Mouse (Mus musculus): ENCODE measurements at regions not wholly inside any gene's neighbourhood (a gene's known extent, or its start where the extent isn't known, plus 50 kb on each side); places are given as distances from the start of the nearest gene placed in this dataset.
A peak's percentile ranks its signal among the peaks of the same experiment; 100 is the strongest.
"Not testable (repeated sequence)": the region's sequence is repeated elsewhere in the genome, so short reads cannot be mapped to it uniquely, and the experiment has no call there.

DNA sequence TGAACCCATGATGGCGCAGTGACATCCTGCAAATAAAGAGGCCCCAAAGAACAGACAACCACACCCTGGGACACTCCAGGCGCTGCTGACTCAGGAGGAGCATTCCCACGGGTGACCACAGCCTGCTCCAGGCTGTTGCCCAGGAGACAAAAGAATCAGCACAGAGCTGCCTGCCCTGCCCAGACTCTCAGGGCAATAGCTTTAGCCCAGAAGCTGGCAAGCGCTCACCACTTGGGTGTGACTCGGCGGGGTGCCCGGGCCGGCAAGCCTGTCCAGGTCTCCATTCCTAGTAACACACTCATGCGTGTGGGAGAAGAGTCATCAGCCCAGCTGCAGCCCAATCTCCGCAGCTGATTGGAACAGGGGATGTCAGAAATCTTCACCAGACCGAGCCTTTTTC is 148.8 kb upstream of the Hes1 start:
- DNase-seq (ENCODE audit: low spot score in 2 of 2), result peak; percentile 56 to 65

DNA sequence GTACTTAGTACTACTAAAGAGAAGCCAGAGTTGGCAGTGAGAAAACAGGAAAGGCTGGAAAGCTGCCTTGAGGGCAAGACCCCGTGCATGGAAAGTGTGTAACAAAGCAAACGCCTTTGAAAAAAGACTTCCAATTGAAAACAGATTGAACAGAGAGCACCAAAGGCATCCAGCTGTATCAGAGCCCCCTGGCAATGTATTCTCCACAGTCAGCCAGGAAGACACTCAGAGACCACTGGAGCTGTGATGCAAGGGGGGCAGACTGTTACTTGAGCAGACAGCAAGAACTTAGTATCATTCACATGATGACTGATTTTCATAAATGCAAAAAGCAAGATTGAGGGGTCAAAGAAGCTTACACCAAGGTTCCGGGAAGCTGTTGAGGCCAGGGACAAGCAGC is 146.2 kb upstream of the Hes1 start:
- DNase-seq (ENCODE audit: low spot score in 2 of 2), result no peak

DNA sequence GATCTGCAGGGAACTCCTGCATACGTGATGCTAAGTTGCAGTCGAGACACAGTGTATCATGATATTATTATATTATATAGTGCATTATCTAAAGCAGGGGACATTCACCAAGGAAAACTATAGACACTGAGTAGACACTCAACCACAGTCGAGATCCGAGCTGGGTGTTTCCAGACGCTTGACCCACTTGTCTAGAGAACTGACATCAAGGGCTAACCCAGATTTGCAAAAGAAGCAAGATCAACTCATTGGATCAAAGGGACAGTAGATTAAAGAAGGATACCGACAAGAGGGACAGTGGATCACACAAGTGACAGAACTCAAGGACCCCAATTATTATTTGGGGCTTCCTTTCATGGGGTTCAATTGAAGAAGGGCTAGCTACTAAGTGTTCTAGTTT is 145.8 kb upstream of the Hes1 start:
- DNase-seq (ENCODE audit: low spot score in 2 of 2), result no peak

DNA sequence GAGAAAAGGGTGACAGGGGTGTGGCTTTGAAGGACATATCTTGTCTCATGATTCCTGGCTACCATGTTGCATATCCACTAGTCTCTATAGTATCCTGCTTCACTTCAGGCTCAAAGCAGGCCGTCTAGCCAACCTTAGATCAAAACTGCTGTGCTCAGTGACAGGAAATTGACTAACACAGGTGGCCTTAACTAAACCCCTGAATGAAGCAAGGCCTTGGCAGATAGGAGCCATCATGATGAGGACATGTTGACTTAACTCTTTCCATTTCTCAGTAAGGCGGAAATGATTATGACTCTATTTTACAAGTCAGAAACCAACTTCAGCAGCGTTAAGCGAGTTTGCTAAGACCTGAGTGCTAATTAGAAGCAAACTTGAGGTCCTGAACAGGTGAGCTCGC is 143.2 kb upstream of the Hes1 start:
- no peak for DNase-seq (ENCODE audit: low spot score in 2 of 2)

DNA sequence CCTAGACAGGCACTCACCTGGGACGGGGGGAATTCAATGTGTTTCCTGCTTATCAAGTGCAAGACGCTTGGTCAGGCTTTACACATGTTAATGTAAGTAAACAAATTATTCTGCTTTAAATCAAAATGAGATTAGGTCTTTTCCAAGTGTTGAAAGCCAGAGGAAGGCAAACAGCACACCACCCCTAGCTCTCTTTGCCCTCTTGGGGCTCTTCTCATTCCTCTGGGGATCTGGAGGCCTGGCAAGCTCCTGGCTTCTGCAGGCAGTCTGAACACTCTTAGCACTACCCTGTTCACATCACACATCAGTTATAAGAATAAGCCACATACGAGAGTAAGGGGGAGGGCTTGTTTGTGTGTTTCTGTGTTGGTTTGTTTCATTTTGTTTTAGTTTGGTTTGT is 142.8 kb upstream of the Hes1 start:
- no peak for DNase-seq (ENCODE audit: low spot score in 2 of 2)

DNA sequence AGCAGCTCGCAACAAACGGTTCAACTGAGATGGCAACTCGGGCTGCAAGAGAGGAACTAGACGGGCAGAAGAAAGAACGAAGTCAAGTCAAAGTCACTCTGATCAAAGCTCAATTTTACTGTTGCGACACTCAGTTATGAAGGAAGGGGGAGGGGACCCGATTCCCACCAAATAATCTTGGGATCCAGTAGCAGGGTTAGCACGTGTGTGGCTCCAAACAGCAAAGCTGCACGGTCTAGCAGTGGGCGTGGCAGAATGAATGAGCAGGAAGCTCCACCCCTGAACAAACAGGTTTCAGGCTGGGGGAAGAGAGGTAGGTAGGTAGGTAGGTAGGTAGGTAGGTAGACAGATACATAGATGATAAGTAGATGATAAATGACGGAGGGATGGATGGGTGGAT is 136.9 kb upstream of the Hes1 start:
- DNase-seq (ENCODE audit: low spot score in 2 of 2), result not testable (repeated sequence)

DNA sequence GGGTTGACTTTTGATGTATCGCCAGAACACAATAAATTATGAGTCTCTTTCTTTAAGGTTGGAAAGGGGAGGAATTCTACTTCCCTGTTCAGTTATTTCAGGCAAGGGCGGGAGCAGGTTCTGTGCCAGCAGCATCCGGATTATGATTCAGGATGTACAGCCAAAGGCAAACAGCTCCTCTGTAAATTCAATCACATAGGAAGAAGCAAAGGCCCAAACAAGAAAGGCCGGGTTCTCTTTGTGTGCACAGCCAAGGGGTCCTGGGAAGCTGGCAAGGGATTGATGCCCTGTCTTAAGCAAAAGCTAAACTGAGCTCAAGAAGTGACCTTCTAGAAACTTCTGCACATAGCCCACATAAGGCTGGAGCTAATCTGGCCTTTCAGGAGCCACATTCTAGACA is 135.9 kb upstream of the Hes1 start:
- no peak for DNase-seq (ENCODE audit: low spot score in 2 of 2)

DNA sequence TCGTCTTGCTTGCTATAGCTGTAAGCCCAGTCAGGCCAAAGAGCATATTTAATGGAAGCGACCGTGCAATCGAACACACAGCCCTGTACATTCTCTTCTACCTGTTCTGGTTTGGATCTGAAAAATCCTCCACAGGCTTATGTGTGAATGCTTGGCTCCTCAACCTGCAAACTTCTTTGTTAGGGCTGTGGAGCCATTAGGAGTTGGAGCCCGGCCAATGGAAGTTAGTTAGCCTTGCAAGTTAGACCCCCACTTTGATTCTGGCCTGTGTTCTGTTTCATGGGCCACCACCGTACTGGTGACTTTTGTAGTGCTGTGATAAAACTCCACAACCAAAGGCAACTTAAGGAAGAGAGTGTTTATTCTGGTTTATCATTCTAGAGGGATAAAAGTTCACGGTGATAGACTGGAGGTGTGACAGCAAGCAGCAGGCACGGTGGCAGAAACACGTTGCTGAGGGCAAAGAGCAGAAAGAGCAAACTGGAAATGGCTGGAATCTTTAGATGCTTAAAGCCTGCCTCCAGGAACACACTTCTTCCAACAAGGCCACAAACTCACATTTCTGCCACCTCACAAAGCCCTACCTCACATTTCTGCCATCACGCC is 132.3 kb upstream of the Hes1 start:
- no peak for DNase-seq (ENCODE audit: low spot score in 2 of 2)

DNA sequence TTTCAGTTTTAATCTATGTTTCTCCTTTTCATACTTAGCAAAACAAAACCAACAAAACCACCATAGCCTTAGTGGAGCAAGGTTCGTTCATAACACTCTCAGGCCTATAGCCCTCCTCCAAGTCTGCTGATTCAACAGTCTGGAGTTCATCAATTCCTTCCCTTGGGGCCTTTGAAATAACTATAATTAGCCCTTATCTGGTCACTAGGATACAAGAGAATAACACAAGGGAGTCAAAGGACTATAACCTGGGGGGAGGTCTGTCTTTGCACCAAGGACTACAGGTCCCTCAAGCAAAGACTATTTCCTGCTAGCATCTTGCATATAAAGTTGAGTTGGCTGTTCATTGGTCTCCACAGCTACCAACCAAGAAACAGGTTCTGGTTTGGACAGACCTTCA is 129.5 kb upstream of the Hes1 start:
- no peak for DNase-seq (ENCODE audit: low spot score in 2 of 2)

DNA sequence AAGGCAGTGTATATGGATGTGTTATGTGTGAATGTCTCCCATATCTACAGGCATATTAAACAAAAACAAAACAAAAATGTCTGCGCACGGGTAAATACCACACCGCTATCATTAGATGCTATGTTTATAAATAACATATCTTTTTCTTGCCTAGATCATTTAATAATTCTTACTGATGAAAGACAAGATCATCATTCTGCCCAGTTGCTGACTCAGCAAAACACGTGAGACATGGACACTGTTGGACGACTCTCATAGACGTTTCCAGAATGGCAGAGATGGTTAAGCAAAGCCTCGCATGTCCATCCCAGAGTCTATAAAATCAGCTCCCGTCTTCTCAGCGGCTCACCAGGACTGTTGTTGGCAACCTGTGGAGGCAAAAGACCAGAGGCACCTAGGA is 125.5 kb upstream of the Hes1 start:
- no peak for DNase-seq (ENCODE audit: low spot score in 2 of 2)

DNA sequence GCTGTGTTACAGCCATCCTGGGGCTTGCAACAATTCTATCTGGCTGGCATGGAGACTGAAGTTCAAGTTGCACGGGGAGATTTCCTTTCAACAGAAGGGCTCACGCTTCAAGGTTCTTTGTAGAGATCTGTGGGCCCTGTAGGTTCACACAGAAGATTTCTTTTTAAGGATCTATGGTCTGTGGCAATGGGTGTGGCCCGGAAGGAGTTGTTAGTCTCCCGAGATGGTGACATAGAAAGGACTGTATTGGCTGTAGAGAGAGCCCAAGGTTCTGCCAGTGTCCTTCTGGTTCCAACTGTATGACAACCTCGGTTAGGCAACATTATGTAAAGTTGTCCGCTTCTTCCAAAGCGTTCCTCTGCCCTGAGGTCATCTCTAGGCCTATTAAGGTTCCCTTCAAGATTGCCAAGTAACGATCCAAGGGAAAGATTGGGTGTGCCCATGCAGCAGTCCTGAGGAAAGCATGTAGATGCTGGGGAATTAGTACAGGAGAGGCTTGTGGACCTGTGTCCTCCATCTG is 124.8 kb upstream of the Hes1 start:
- no peak for DNase-seq (ENCODE audit: low spot score in 2 of 2)

DNA sequence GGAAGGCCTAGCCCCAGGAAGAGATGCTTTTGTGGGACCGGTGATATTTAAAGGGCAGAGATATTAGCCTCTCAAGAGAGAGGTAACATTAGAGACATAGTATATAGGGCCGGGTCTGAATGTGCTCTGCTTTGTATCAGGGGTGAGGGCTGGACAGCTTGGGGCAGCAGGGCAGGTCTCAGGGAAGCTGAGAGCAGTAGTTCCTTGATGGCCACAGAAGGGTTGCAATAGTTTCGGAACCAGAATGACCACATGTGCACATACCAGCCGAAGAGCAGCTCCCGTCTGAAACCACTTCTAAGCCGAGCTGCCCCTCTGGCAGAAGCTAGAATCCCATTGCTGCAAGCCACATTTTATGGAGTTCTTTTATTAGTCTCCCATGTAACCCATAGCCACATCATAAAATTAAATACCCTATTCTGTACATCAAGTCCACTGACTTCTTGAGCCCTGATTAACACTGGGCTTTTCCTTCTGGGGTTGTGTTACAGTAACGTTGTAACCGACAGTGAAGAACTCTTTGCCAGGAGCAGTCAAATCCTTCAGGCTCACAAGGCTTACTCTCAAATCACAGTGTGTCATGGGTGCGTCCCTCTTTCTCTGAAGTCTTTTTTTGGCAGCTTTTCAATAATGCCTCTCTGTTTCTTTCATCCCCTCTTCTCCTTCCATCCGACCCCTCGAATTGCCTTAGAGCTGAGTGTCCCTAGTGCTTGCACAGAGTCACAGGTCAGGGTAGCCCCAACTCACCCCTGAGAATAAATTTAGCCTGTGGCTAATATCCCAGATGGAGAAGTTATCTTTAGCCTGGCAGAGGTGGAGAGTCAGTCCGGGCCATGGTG is 124.1 kb upstream of the Hes1 start:
- no peak for DNase-seq (ENCODE audit: low spot score in 2 of 2)

DNA sequence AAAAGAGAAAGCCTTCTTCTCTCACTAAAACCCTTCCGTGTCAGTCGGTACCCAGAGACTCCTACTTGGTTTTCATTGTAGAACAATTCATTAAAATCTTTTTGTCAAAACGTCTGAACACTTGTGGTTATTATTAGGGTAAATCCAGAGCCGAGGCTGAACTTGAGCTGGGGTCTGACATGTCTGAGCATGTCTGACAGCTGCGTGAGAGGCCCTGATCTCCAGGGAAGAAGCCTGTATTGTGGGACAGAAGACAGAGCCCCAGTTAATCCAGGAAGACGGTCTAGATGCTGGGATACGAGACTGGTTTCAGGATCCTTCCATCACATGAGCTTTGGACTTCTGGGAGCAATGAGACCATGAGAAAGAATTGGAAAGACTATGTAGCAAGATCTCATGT is 122.1 kb upstream of the Hes1 start:
- DNase-seq (ENCODE audit: low spot score in 2 of 2), result no peak

DNA sequence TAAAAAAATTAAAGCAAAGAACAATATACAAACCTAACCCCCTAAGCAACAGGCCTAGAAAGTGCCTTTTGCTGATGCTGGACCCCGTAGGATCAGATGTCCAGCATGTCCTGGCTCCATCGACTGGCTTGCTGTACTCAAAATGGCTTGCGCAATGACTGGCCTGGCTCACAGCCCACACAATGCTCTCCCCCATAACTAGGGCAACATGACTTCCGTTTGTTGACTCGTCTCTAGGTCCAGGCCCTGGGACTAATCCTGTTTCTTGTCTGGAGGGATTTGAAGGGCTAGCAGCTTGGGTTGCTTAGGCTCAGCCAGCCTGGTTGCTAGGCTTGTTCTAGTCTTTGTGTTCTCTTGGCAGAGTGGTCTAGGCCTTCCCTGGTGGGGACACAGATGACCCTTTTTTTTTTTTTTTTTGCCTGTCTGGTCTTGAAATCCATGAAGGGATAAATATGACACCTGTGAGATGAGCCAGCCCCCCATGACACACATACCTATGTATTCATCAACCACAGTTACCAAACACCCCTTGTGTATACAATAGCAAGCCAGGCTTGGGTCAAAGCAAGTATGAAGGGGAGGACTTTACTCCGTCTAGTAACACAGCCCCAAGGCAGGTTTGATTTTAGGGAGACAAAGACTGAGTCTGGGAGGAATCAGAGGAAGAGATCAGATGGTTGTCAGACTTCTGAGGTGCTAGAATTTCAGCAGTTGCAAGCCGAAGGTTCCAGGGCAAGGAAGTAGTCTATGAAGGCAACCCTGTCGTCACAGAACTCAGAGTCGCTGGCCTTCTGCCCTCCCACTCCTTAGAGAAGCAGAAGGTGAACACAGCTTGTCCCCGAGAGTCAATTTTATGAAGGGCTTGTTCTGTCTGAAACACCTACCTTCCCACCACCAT is 120.0 kb upstream of the Hes1 start:
- peak in 1 of 2 experiments; percentile 47 for DNase-seq (ENCODE audit: low spot score in 2 of 2)

DNA sequence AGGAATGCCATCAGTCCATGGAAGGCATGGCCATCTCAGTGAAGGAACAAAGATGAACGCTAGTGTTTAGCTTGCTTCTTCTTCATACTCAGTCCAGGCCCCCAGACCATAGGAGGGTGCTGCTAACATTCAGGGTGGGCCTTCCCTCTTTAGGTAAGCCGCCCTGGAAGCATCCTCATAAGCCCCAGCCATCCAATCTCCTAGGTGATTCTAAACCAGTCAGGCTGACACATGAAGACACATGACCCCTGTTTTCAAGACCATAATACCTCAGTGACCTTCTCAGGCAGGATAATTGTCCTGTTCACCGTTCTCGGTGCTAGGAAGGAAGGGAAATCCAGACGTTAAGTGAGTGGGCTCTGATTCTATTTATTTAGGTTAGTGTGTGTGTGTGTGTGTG is 119.2 kb upstream of the Hes1 start:
- no peak for DNase-seq (ENCODE audit: low spot score in 2 of 2)

DNA sequence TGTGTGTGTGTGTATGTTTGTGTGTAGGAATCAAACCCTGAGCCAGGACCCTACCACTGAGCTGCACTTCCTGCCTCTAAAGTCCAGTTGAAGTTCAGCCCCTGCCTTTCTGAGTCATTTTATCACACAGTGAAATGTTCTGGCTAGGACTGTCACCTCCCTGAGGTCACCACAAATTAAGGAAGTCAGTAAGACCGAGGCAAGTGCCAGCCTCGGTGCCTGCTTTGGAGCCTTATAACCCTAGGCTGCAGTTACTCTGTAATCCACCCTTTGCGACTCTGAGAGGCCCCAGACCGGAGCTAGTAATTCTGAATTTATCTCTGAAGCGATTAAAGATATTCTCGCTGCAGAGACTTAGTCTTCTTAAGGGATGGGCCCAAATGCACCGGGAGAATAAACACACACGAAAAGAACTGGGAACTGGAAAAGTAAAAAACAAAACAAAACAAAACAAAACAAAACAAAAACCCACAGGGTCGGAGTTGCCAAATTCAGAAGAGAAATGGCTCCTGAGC is 118.8 kb upstream of the Hes1 start:
- DNase-seq (ENCODE audit: low spot score in 2 of 2), result no peak

DNA sequence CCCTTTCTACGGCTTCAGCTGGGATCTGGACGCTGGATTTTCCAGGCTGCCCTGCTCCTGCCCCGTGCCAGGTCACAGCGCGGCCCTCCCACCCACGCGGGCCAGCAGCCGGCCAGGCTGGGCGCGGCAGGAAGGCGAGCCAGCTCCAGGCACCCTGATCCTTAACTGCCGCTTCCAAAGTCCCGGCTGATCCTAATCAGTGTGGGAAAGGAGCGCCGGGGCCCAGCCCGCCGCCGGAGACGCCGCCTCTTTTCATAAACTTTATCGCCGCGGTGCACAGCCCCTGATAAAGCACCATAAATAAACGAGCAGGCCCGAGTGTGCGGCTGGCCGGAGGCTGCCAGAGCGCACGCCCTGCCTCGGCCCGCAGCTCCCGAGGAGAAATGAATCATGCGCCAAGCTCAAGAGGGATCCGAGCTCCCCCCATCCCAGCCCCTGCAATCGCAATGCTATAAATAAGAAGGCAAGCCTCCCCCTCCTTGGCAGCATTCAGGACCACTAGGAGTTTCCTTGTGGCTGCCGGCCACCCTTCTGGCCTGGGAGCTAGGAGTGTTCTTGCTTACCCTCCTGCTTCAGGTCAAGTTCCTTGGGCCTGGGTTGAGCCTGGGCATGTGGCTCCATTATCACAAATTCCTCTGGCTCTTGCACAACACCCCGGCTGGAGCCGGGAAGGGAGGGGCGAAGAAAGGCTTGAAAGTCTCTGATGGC is 118.1 kb upstream of the Hes1 start:
- DNase-seq (ENCODE audit: low spot score in 2 of 2), result peak; percentile 49 to 63

DNA sequence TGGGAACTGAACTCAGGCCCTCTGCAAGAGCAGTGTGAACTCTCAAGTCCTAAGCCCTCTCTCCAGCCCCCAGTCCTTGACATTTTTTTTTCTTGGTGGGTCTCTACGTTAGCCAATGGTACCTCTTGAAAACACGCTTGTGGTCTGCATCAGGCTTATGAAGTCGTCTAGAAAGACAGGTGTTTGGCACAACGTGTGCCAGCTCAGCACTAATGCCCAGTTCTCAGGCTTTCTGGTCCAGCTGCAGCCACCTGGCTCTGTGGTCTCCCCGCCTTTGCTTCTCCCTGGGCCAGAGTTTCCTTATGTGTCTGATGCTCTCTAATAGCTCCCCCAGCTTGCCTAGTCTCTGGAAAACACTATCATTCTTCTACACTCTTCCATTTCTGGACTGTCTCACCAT is 117.2 kb upstream of the Hes1 start:
- DNase-seq (ENCODE audit: low spot score in 2 of 2), result no peak

DNA sequence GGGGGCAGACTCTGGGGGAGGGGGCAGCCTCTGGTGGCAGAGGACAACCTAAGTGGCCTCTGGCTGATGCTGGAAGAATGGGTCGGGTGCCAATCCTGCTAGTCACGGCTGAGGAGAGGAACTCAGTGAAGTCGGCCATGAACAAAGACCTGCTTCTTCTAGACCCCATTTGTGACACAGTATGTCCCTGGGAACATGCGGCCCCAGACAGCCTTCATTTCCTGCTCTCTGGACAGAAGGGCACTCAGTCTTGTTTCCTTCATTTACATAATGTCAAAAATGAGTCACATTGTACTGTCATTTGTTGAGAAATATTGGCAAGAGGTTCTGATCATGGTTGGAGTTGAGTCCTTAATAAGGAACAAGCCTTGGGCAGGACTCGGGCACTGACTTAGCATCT is 116.5 kb upstream of the Hes1 start:
- peak in 1 of 2 experiments; percentile 45 for DNase-seq (ENCODE audit: low spot score in 2 of 2)

DNA sequence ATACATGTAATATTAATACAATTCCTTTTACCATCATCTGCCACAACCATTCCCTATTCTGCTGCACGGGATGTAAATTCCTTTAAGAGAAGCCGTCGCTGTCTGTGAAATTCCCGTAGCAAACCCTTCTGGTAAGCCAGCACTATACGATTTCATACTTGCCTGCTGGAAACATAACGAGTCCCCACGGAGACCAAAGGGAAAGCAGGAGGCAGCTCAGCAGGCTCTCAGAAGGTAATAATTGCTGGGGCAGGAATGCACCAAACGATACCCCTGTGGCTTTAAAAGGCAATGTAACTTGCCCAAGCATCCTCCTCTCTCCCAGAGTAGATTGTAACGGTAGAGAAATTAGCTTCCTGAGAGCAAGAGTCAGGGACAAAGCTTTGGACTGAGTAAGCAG is 114.0 kb upstream of the Hes1 start:
- no peak for DNase-seq (ENCODE audit: low spot score in 2 of 2)

DNA sequence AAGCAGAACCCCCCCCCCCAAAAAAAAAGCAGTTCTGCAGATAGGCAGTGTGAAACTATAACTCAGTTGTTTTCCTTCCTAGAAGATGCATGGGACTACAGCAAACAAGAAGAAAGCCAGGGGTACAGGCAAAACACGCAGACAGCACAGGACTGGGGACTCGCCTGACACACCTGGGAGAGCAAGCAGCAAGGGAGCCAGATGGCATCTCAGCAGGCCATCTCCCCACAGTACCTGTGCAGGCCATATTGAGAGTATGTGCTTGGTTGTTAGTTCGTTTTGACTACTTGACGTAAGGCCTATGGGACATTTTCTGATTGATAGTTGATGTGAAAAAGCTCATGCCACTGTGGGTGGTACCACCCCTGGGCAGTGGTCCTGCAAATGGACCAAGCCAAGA is 113.4 kb upstream of the Hes1 start:
- no peak for DNase-seq (ENCODE audit: low spot score in 2 of 2)

DNA sequence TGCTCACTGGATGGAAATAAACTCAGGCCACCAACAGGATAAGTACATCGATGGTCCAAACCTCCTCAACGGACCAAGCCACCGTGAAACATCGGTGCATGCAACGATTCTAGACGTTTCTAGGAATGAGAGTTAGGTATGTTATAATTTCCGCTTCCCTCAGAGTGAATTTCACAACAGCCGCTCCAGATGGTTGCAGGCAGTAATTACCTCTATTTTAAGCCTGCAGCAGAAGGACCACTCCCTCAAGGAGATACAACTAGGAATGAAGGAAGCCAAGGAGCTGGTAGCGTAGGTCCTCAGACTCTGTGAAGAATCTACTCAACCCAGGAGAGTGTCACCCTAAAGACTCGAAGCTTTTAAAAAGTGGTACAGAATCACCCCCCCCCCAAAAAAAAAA is 109.5 kb upstream of the Hes1 start:
- DNase-seq (ENCODE audit: low spot score in 2 of 2), result peak; percentile 63 to 79
